Mouse (Mus musculus) megakaryocyte, embryonic 14.5 days (primary cell): ENCODE results near the gene Abhd12. TPM values are rescaled to one million over a fixed set of nuclear protein-coding genes. Genes with fewer than 3 reads are reported as not detected.

Source experiments
- H3K27me3 ChIP-seq: replicated peaks from 2 replicates; pipeline ENCODE3; 2012; ENCODE audit warnings: inconsistent platforms
- H3K36me3 ChIP-seq: replicated peaks from 2 replicates; pipeline ENCODE3; 2012; ENCODE audit warnings: low read length, inconsistent platforms, mixed read lengths
- H3K4me1 ChIP-seq: 2 replicates; pipeline ENCODE4 v1.6.1; 2012; ENCODE audit warnings: inconsistent platforms
- H3K4me3 ChIP-seq: replicated peaks from 2 replicates; pipeline ENCODE3; 2012; ENCODE audit warnings: moderate library complexity, mild to moderate bottlenecking, inconsistent platforms
- H3K9me3 ChIP-seq: 2 replicates; pipeline ENCODE4 v1.6.1; 2012; ENCODE audit warnings: inconsistent platforms
- FLI1 ChIP-seq: IDR thresholded peaks from 2 replicates; pipeline ENCODE4 v1.6.1; 2012; ENCODE audit warnings: low read length, inconsistent platforms, mixed read lengths
- GATA1 ChIP-seq: IDR thresholded peaks from 3 replicates; pipeline ENCODE4 v1.6.1; 2012; ENCODE audit warnings: mixed read lengths, low read length, inconsistent platforms, borderline replicate concordance
- polyA plus RNA-seq: library from polyadenylated mRNA; stranded (reverse); fragments of >175 nt; gene quantifications from 2 replicates; pipeline ENCODE4 v1.2.3, GENCODE M21; 2012; ENCODE audit warnings: low replicate concordance; ENCODE audit not compliant: insufficient read depth

Abhd12 gene
- polyA plus RNA-seq, 1 experiment = 139 TPM

- no peak for TF ChIP-seq FLI1
- no peak for TF ChIP-seq GATA1
- Histone ChIP-seq H3K9me3 (no peaks in the 10 kb centered on the region), H3K36me3 (peaks cover 48% of the 10 kb centered on the region), H3K4me1 (peaks cover 62% of the 10 kb centered on the region), H3K4me3 (peak overlapping the region; percentile 68), H3K27me3 (no peaks in the 10 kb centered on the region)
These were observed 115.6 kb downstream of the Abhd12 start for GRCm38 (mm10) chr2:150788768-150789550.

- Histone ChIP-seq H3K9me3 (no peaks in the 10 kb centered on the region), H3K4me1 (peaks cover 68% of the 10 kb centered on the region), H3K4me3 (peak overlapping the region; percentile 93), H3K36me3 (peaks cover 32% of the 10 kb centered on the region), H3K27me3 (no peaks in the 10 kb centered on the region)
- no peak for TF ChIP-seq GATA1
- no peak for TF ChIP-seq FLI1
These were observed 117.2 kb downstream of the Abhd12 start for GRCm38 (mm10) chr2:150787234-150787771.

GRCm38 (mm10) chr2:150786251-150787180, 118.0 kb downstream of the Abhd12 start, which contains the start of gene Pygb:
TSS of gene Pygb (plus strand) at chr2:150786735.
- H3K36me3 ChIP-seq = peaks cover 24% of the 10 kb centered on the region
- no peaks in the 10 kb centered on the region for H3K9me3 ChIP-seq
- H3K27me3 ChIP-seq = no peaks in the 10 kb centered on the region
- H3K4me1 ChIP-seq = peaks cover 68% of the 10 kb centered on the region
- no peak for TF ChIP-seq FLI1
- no peak for TF ChIP-seq GATA1
- H3K4me3 ChIP-seq = peak within 1 kb of the TSS; percentile 93

GRCm38 (mm10) chr2:150782801-150783200, 121.7 kb downstream of the Abhd12 start:
- no peaks in the 10 kb centered on the region for H3K27me3 ChIP-seq
- H3K9me3 ChIP-seq = peaks cover 10% of the 10 kb centered on the region
- peaks cover 76% of the 10 kb centered on the region for H3K4me1 ChIP-seq
- H3K4me3 ChIP-seq = no peak overlapping the region
- TF ChIP-seq GATA1 (no peak), FLI1 (no peak)
- peaks cover 8% of the 10 kb centered on the region for H3K36me3 ChIP-seq

Other genes starting within 250 kb of the Abhd12 start
- 2.8 and 13.4 TPM in 2 replicates for gene Acss1, start 236.2 kb downstream of the Abhd12 start, polyA plus RNA-seq
- gene Vsx1, start 215.4 kb downstream of the Abhd12 start, polyA plus RNA-seq = not detected in 2 replicates
- gene Entpd6, start 155.7 kb downstream of the Abhd12 start, polyA plus RNA-seq = 5.0 and 11.9 TPM in 2 replicates
- gene Pygb, start 118.0 kb downstream of the Abhd12 start, polyA plus RNA-seq = 7.5 and 43.3 TPM in 2 replicates
- gene Gins1, start 659 bp upstream of the Abhd12 start, polyA plus RNA-seq = 7.9 TPM in 1 of 2 replicates, not detected in the other
- 4.3 and 9.3 TPM in 2 replicates for gene Ninl, start 134.6 kb upstream of the Abhd12 start, polyA plus RNA-seq
- 2.9 and 7.9 TPM in 2 replicates for gene Nanp, start 134.7 kb upstream of the Abhd12 start, polyA plus RNA-seq
- gene Gm14151, start 187.6 kb upstream of the Abhd12 start, polyA plus RNA-seq = not detected in 2 replicates
- not detected in 2 replicates for gene Gm14147, start 193.5 kb upstream of the Abhd12 start, polyA plus RNA-seq